8 mouse cellular contexts compared by ENCODE assay signal in genomic region chr3:108210771-108211139, GRCm38 (mm10). TPM values are rescaled to one million over a fixed set of nuclear protein-coding genes. Genes with fewer than 3 reads are reported as not detected.
DNase-seq lines count a peak whose midpoint lies in the region; ATAC-seq and TF ChIP-seq lines count a peak whose summit lies in the region.

Atxn7l2 (minus strand) TSS chr3:108210934.

- peak; percentile 86 for ATAC-seq in granulocyte monocyte progenitor cell, adult 5-6 weeks (replicated peaks; ENCODE audit: poor library complexity, severe bottlenecking)
- peak; percentile 24 for ATAC-seq in monocyte, adult 5-6 weeks (replicated peaks; ENCODE audit: insufficient number of reproducible peaks, low FRiP score, low TSS enrichment, poor library complexity, severe bottlenecking)

- no peak for TF ChIP-seq POLR2A in bone marrow macrophage, adult 2 months (IDR thresholded peaks at IDR 0.05; ENCODE audit: borderline replicate concordance, low read depth, low read length)

- H3K4me3 ChIP-seq in bone marrow macrophage, adult 2 months (ENCODE audit: insufficient read depth, low read length): peak within 1 kb of the TSS; percentile 81

- peak within 1 kb of the TSS; percentile 61 for H3K27ac ChIP-seq in bone marrow macrophage, adult 2 months (ENCODE audit: insufficient read depth, low read depth, low read length)

- peak; percentile 62 for DNase-seq in gastrocnemius, adult 18-20 months (ENCODE audit: low spot score)
- no peak for DNase-seq in gastrocnemius, postnatal 25 days
- DNase-seq in 416B (ENCODE audit: low read depth): peak; percentile 85
- DNase-seq in left cerebral cortex, postnatal 36 days (ENCODE audit: low spot score in 2 of 2): no peak
- no peak for DNase-seq in testis, postnatal 10 days (ENCODE audit: low spot score)

- H3K4me1 ChIP-seq in bone marrow macrophage, adult 2 months (ENCODE audit: control insufficient read depth, insufficient read depth, low read length): no peaks in the 10 kb centered on the region; the same call in 1 of the 2 replicates

- no peak for TF ChIP-seq CTCF in bone marrow macrophage, adult 2 months (IDR thresholded peaks at IDR 0.05; ENCODE audit: low read depth, low read length)

- intact Hi-C loops in left cerebral cortex, postnatal 36 days (cut with DNase I): loop anchor here (2.0 to 5.0 kb wide), 2 partner anchors 46 to 128 kb away; partner anchors contain the start of gene Psma5

RNA-seq across cellular contexts. Expression of gene Atxn7l2, which starts in this region (rescaled TPM):
- 1 to 10 TPM; 5.9 to 6.2 TPM for total RNA-seq in gastrocnemius, adult 18-20 months (2021)
- total RNA-seq in gastrocnemius, postnatal 25 days (2021): 1 to 10 TPM; 6.1 to 6.5 TPM
- 5.6 and 6.4 TPM in 2 replicates for polyA plus RNA-seq in bone marrow macrophage, adult 2 months (2012; ENCODE audit: insufficient read depth, insufficient read length, missing spikeins)
- total RNA-seq in granulocyte monocyte progenitor cell, adult 5-6 weeks (2014; fragmentation: Nextera tagmentation): 6.7 and 6.8 TPM in 2 replicates
- 1.1 and 1.5 TPM in 2 replicates for total RNA-seq in granulocyte monocyte progenitor cell, adult 5-6 weeks (2017)
- 10 to 100 TPM; 20.5 to 32.5 TPM for total RNA-seq in left cerebral cortex, postnatal 36 days (2021)
- 4.0 to 7.1 TPM (median 6.8 TPM) in 3 replicates for total RNA-seq in monocyte, adult 5-6 weeks (2017)

Comparison
In these comparisons a context has a peak if more than half of its experiments do, and no peak if none do; other contexts are left out.
1. DNase-seq: peak in gastrocnemius, adult 18-20 months (single experiment) and 416B (single experiment); none in gastrocnemius, postnatal 25 days (single experiment), left cerebral cortex, postnatal 36 days (0 of 2) and testis, postnatal 10 days (single experiment).